Mouse (Mus musculus): Measurements from ENCODE around the gene Trib2.

Trib2 gene

DNA sequence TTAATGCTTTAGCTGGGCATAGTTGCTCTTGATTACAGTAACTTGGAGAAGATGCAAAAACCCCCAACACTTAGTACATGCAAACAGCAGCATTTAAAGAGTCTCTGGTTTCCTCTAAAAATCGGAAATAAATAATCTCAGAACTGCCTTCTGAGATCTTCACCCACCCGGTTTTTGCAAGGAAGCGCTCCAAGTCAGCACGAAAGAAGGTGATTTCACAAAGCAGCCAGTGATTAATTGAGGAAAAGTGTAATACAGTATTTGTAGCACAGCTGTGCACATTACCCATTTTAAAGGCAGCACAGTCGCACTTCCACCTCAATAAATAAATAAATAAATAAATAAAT, 2.9 kb downstream of the Trib2 start:
- no peak for DNase-seq (ENCODE audit: low read depth, low spot score)

DNA sequence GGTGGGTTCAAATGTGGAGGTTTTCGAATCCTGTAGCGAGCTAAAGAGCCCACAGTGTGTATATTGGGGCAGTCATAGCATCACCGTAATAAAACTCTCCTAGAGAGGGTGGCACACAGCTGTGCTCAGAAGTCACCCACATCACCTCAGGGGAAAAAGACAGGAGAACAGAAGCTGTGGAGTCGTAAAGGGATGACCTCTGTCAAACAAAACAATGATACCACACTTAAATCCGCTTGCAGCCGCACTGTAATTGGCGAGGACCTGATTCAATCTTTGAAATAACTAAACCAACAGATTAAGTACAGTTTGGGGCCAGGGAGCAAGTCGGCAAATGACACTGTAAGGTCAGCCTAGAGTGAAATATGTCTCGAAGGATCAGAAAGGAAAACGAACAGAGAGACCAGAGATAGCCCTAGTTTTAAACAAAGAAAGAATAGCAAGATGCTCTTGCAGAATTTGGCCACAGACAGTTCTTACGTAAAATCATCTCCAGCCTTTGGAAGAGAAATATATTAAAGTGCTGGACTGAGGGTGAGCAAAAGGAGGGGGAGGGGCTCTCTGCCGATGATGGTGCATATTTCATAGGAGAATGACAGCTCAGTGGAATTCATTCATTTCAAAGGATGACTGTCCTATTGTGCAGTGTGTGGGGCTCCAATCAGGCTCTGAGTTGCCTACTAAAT, 3.4 kb downstream of the Trib2 start:
- DNase-seq (ENCODE audit: low read depth, low spot score): peak; percentile 72

DNA sequence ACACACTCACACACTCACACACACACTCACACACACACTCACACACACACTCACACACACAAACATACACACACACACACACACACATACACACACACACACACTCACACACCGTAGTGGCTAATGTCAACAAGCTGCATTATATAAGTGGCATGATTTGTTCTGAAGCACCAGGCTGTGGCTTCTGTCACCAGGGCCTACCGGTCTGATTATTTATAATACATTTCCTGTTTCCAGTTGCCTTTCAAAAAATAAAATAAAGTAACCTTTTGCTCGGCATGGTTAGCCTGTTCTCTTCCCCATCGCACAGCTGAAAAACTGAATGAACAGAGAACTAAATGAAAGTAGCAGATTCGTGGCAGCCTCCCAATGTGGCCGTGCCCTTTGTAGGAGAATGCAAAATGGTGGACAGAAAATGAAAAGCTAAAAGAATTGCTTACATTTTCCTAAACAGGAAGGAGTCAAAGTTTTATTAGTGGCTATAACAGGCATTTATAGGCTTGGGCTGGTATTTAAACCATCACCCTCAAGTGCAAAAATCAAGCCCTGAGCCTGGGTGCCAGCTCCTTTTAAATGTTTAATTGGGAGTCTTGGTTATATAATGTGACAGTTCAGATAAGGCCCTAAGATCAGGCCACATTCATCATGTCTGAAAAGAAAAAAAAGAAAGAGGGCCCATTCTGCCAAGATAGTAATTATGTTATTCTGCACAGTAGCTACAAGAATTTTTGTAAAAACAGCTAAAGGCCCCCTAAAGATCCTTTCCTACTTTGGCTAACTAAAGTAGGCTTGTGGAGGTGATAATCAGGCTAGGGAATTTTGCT, 4.4 kb downstream of the Trib2 start:
- no peak for DNase-seq (ENCODE audit: low read depth, low spot score)

GRCm38 (mm10) chr12:15811682-15812081, 5.0 kb downstream of the Trib2 start:
- DNase-seq (ENCODE audit: low read depth, low spot score): peak; percentile 80

DNA sequence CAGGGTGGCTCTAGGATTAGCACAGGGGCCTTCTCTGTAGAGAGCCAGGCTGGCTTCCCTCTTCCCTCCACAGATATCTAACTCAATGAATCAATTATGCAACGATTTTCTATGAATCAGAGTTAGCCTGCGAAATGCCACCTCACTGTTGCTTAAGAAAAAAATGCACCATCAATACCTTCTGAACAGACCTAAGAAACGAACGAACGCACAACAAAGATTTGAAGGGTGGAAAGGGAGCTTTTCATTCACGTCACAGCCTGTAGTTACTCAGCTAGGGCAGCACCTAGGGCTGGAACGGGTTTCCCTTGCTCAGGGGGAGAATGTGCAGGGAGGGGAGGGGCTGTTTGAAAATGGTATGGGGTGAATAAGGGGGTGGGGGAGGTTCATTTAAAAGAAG, 5.8 kb downstream of the Trib2 start:
- no peak for DNase-seq (ENCODE audit: low read depth, low spot score)

- DNase-seq (ENCODE audit: low read depth, low spot score): no peak
Observed at GRCm38 (mm10) chr12:15809657-15810056, 7.1 kb downstream of the Trib2 start.

DNA sequence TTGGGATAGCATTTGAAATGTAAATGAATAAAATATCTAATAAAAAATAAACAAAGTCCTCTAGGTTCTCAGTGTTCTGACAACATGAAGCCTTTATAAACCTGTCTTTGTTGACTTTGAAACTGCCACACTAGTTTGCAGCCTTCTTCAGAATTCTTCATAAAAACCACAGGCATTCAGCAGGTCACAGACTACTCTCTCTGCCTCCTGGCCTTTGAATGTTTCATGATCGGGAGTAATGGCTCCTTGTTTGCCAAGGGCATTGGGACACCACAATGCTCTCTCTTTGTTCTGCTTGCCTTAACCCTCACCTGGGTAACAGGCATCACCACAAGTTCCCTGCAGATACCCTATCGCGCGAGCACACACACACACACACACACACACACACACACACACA, 7.5 kb downstream of the Trib2 start:
- DNase-seq (ENCODE audit: low read depth, low spot score): no peak

DNA sequence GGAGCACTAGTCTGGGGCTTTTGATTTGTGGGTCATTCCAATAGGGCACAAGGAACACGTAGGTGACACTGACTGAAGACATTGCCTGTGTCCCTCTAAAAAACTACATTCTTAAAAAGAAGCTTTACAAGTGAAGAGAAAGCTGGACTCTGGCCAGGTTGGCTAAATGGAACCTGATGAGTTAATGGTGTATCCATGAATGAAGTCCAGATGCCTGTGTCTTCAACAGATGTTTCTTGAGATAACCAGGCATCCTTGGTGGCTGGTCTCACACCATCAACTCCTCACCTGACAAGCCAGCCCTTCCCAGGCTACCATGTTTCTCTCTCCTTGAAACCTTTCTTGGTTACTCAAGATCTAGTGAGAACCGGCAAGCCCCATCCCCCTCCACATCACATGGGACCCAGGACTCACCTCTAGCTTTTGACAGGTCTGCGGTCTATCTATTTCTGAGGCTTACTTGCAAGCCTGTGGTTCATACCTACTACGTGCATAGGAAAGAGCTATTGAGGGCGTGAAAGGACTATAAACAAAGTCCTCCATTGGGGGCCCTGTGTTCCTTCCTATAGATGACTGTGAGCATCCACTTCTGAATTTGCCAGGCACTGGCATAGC, 8.4 kb downstream of the Trib2 start:
- no peak for DNase-seq (ENCODE audit: low read depth, low spot score)

- no peak for DNase-seq (ENCODE audit: low read depth, low spot score)
Observed at GRCm38 (mm10) chr12:15804931-15805331, 11.8 kb downstream of the Trib2 start.

- DNase-seq (ENCODE audit: low read depth, low spot score): no peak
Observed at GRCm38 (mm10) chr12:15803936-15804438, 12.7 kb downstream of the Trib2 start.

- no peak for DNase-seq (ENCODE audit: low read depth, low spot score)
Observed at GRCm38 (mm10) chr12:15801571-15801930, 15.2 kb downstream of the Trib2 start.

GRCm38 (mm10) chr12:15800914-15801570, 15.7 kb downstream of the Trib2 start:
- DNase-seq (ENCODE audit: low read depth, low spot score): peak; percentile 48

DNA sequence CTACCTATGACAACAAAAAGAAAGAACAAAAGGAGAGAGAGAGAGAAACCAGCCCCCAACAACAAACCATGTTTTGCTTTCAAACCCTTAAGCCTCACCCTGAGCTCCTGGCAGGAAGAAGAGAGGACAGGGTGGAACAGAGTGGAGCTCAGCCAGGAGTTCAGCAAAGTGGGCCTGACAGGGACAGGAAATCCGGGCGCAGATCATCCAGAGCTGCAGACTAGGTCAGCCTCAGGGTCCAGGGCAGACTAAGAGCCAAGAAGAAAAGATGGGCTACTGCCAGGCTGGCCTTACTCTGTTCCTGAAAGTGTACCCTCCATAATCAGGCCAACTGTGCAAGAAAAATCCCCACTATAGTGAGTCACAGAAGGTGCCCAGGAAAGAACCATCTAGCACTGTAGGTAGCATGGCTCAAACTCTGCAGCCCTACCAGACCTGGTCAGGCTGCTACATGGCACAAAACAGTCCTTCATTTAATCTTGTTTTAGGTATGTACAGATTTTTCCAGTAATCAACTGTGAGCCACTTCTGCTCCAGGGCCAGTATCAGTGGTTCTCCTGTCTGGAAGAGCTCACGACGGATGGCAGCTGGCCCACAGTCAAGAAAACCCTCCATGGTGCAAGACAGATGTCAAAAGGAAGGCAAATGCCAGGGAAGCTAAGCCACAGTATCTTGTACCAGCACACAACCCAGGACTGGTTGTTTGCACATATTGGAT, 16.4 kb downstream of the Trib2 start:
- no peak for DNase-seq (ENCODE audit: low read depth, low spot score)

DNA sequence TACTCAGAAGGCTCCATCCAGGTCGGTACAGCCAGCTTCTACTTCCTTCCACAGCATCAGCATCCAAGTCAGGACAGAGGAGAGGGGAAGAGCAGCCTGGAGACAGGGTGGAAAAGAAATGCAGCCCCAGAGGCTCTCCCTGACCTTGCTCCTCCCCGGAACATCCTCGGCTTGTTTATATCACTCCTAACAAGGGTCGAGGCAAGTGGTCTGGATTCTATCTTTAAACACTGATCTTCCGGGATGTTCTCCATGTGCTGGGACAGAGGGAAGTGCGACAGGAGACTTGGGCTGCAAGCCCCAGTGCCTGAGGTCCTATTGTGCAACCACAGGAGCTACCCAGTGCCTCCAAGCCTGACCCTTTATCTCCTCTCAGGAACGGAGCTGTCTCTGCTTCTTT, 18.7 kb downstream of the Trib2 start:
- DNase-seq (ENCODE audit: low read depth, low spot score): no peak

- DNase-seq (ENCODE audit: low read depth, low spot score): no peak
Observed at GRCm38 (mm10) chr12:15795886-15796285, 20.8 kb downstream of the Trib2 start.

DNA sequence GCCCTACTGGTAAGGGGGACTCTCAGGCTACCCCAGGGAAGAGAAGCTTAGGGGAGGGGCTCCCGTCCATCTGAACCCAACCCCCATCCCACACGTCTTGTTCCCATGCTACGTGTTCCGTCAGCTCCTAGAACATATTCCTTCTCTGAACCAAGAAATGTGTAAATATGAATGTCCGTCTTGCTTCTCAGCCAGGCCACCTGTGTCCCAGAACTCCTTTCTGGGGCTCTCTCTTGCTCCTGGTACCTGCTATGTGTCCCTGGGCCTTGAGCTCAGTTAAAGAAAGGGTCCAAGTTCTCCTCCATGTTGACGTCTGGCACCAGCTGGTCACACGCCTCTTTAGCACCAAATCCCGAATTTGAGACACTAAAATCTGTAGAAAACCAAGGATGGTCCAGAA, 23.4 kb downstream of the Trib2 start:
- no peak for DNase-seq (ENCODE audit: low read depth, low spot score)

- DNase-seq (ENCODE audit: low read depth, low spot score): no peak
Observed at GRCm38 (mm10) chr12:15790181-15790580, 26.5 kb downstream of the Trib2 start.

DNA sequence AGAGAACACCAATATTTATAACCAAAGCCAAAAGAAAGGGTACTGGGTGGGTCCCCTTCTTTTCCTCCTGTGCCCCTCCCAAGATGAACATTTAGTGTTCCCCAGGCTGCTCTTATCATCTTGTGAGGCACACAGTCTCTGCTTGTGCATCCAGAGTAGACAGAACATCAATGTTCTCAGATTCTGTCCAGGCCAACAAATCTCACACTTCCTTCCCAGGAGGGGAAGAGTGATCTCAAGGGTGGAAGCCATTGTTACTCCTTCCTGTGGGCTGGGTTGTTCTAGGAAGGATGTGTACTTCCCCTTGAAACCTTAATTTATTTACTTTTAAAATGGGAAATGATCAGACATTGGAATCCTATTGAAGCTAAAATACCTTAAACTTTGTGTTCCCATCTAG, 39.7 kb downstream of the Trib2 start:
- DNase-seq (ENCODE audit: low read depth, low spot score): no peak

DNA sequence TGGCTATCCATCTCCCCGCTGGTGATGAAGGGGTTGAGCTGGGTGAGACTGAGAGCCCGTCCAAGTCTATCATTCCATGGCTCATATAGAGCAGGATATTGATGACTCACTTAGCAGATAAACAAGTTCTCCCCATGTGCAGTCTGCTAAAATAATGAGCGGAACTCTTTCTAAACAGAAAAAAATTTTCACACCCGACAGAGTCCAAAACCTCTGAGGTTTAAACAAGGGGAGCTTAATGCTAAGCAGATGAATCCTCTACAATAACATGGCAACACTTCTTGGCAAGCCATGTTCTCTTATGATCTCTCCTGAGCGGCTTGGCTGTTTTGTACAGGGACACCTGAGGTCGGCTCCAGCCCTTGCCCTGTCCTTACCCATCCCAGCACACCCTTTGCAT, 45.0 kb downstream of the Trib2 start:
- DNase-seq (ENCODE audit: low read depth, low spot score): no peak

DNA sequence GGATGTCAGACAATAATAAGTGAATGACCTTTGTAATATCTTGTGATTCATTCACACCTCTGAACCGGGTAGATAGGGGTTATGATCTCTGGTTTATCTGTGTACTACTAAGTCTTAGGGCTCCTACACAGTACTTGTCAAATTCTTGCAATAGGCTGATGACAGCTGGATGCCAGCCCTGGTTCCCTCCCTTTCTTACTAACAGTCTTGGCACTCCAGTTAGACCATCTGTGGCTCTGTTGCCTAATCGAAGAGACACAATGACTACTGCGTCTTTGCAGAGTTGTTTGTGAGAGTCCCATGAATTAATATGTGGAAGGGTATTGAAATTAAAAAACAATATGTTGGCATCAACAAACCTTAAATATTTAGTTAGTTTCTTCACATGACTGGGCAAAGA, 48.2 kb downstream of the Trib2 start:
- no peak for DNase-seq (ENCODE audit: low read depth, low spot score)

DNA sequence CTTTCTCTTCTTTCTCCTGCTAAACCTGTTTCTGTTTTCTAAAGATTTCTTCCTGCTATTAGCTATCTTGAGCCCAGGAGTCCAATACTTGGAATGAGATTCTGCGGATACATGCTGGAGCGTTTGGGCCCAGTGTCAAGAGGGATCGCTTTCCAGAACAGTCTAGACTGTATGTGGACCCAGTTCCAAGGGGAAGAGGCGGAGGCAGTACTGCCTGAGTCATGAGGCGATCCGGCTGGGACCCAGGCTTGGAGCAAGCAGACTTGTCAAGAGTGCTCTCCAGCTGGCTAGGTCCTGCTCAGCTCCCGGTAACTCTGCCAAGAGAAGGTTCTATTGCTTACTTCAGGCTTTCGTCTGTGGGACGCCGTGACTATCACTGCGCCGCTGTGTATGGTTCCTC, 50.7 kb downstream of the Trib2 start:
- DNase-seq (ENCODE audit: low read depth, low spot score): no peak

DNA sequence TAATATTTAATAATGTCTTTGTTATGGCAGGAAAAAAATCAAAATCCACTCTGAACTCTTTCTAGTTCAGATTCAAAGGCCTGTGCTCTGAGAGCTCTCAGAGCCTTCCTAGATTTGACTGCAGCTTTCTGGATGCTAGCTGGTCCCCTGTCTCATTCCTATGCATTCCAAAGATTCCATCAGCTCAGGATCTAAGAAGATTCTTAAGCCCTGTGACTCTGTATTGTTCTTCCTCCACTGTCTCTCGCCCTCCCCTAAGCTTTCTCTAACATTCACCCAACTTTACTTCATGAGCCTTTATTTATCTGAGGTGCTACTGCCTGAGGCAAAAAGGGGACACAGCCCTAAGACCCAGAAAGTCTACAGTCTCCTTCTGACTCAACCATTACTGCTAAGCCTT, 51.5 kb downstream of the Trib2 start:
- DNase-seq (ENCODE audit: low read depth, low spot score): no peak

Data from mesoderm, embryonic 11.5 days (tissue).